Mouse (Mus musculus) embryonic fibroblast, embryonic 13.5 days (primary cell): ENCODE results near the gene Nbea. TPM values are rescaled to one million over a fixed set of nuclear protein-coding genes. Genes with fewer than 3 reads are reported as not detected.

Source experiments
- H3K27ac ChIP-seq: 2 replicates; pipeline ENCODE4 v1.5.1; 2012; ENCODE audit warnings: low read length, control low read depth, inconsistent platforms; ENCODE audit not compliant: insufficient read depth
- H3K4me1 ChIP-seq: 2 replicates; pipeline ENCODE4 v1.6.1; 2011; ENCODE audit warnings: low read length; ENCODE audit not compliant: control insufficient read depth, insufficient read depth
- H3K4me3 ChIP-seq: 2 replicates; pipeline ENCODE4 v1.5.1; 2011; ENCODE audit warnings: mild to moderate bottlenecking, control low read depth, low read length; ENCODE audit not compliant: insufficient read depth
- CTCF ChIP-seq: IDR thresholded peaks from 2 replicates; pipeline ENCODE4 v1.5.1; 2011; ENCODE audit warnings: mild to moderate bottlenecking, control low read depth, low read length, moderate library complexity, borderline replicate concordance; ENCODE audit not compliant: insufficient read depth
- POLR2A ChIP-seq: IDR thresholded peaks from 2 replicates; pipeline ENCODE4 v1.6.1; 2011; ENCODE audit warnings: low read depth, mild to moderate bottlenecking, control low read depth, low read length, moderate library complexity
- polyA plus RNA-seq: library from polyadenylated mRNA; stranded (reverse); fragments of >200 nt; gene quantifications from 2 replicates; pipeline ENCODE4 v1.2.4, GENCODE M21; 2011; ENCODE audit warnings: low read depth; ENCODE audit not compliant: missing spikeins, insufficient read length

The Nbea gene
- polyA plus RNA-seq, 1 experiment: 35.3 TPM

GRCm38 (mm10) chr3:55758297-55758696 is 425.2 kb downstream of the Nbea start:
- TF ChIP-seq POLR2A (no peak), CTCF (no peak)
- Histone ChIP-seq H3K4me3 (no peak overlapping the region), H3K27ac (no peak overlapping the region), H3K4me1 (no peaks in the 10 kb centered on the region; the same call in 1 of the 2 replicates)

- Histone ChIP-seq H3K4me1 (no peaks in the 10 kb centered on the region; the same call in 1 of the 2 replicates), H3K27ac (no peak overlapping the region), H3K4me3 (no peak overlapping the region)
- TF ChIP-seq CTCF (no peak), POLR2A (no peak)
Observed at GRCm38 (mm10) chr3:55756602-55757190, 426.8 kb downstream of the Nbea start.

- Histone ChIP-seq H3K27ac (no peak overlapping the region), H3K4me3 (no peak overlapping the region), H3K4me1 (no peaks in the 10 kb centered on the region; the same call in 1 of the 2 replicates)
- TF ChIP-seq CTCF: no peak
- TF ChIP-seq POLR2A: no peak
Observed at GRCm38 (mm10) chr3:55755805-55756601, 427.5 kb downstream of the Nbea start.

GRCm38 (mm10) chr3:55754981-55755608 is 428.4 kb downstream of the Nbea start:
- no peak overlapping the region for H3K27ac ChIP-seq
- H3K4me1 ChIP-seq: peaks cover 2% of the 10 kb centered on the region; the same call in 1 of the 2 replicates
- H3K4me3 ChIP-seq: no peak overlapping the region
- no peak for TF ChIP-seq CTCF
- TF ChIP-seq POLR2A: no peak

GRCm38 (mm10) chr3:55753872-55754271 is 429.6 kb downstream of the Nbea start:
- Histone ChIP-seq H3K27ac (no peak overlapping the region), H3K4me1 (peaks cover 2% of the 10 kb centered on the region; the same call in 1 of the 2 replicates), H3K4me3 (no peak overlapping the region)
- TF ChIP-seq CTCF (no peak), POLR2A (no peak)

GRCm38 (mm10) chr3:55752558-55752957 is 430.9 kb downstream of the Nbea start:
- no peak for TF ChIP-seq POLR2A
- no peak for TF ChIP-seq CTCF
- Histone ChIP-seq H3K4me1 (peaks cover 2% of the 10 kb centered on the region; the same call in 1 of the 2 replicates), H3K4me3 (no peak overlapping the region), H3K27ac (no peak overlapping the region)

- Histone ChIP-seq H3K4me3 (no peak overlapping the region), H3K27ac (no peak overlapping the region), H3K4me1 (peaks cover 2% of the 10 kb centered on the region; the same call in 1 of the 2 replicates)
- TF ChIP-seq CTCF (no peak), POLR2A (no peak)
Observed at GRCm38 (mm10) chr3:55751363-55751762, 432.1 kb downstream of the Nbea start.

GRCm38 (mm10) chr3:55750445-55751065 is 432.9 kb downstream of the Nbea start:
- no peak overlapping the region for H3K27ac ChIP-seq
- H3K4me1 ChIP-seq: 0 out of 2 replicates have a peak, but pooled peaks cover 2% of the 10 kb centered on the region
- no peak for TF ChIP-seq CTCF
- no peak for TF ChIP-seq POLR2A
- no peak overlapping the region for H3K4me3 ChIP-seq

GRCm38 (mm10) chr3:55743885-55744284 is 439.6 kb downstream of the Nbea start:
- Histone ChIP-seq H3K27ac (no peak overlapping the region), H3K4me1 (no peaks in the 10 kb centered on the region)
- TF ChIP-seq CTCF (no peak), POLR2A (no peak)

More at GRCm38 (mm10) chr3:55743885-55744284, 439.6 kb downstream of the Nbea start:
- no peak overlapping the region for H3K4me3 ChIP-seq
